Mouse (Mus musculus) bone marrow macrophage, adult 2 months (primary cell): ENCODE results near the gene Fam78b.

ENCODE experiments used
- CTCF ChIP-seq: IDR thresholded peaks from 2 replicates; pipeline ENCODE4 v1.5.1; 2012; ENCODE audit warnings: low read depth, mild to moderate bottlenecking, low read length, moderate library complexity
- POLR2A ChIP-seq: IDR thresholded peaks from 2 replicates; pipeline ENCODE4 v1.6.1; 2012; ENCODE audit warnings: mild to moderate bottlenecking, low read depth, low read length, borderline replicate concordance

DNA sequence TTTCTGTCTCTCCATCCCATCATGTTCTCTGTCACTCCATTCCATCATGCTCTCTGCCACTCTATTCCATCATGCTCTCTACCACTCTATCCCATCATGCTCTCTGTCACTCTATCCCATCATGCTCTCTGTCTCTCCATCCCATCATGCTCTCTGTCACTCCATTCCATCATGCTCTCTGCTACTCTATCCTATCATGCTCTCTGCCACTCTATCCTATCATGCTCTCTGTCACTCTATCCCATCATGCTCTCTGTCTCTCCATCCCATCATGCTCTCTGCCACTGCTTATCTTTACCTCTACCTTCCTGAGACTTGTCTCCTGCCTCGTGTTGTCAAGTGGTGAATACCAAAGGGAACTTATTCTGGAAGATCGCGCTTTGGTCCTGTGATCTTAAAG lies 49.6 kb downstream of the Fam78b start:
- no peak for TF ChIP-seq POLR2A
- TF ChIP-seq CTCF, result no peak
